Mouse (Mus musculus) brain, embryonic 14.5 days (tissue): Measurements from ENCODE around the gene Vipr1.

Experiments used
- CTCF ChIP-seq: fragments of 200-500 bp; IDR thresholded peaks from 2 replicates; pipeline ENCODE4 v1.5.1; 2012; ENCODE audit warnings: inconsistent platforms, mild to moderate bottlenecking, moderate library complexity, borderline replicate concordance; ENCODE audit not compliant: insufficient read depth, insufficient read length; ENCODE audit errors: extremely low read depth
- POLR2A ChIP-seq: fragments of 200-500 bp; IDR thresholded peaks from 2 replicates; pipeline ENCODE4 v1.6.1; 2012; ENCODE audit warnings: mild to moderate bottlenecking, inconsistent platforms, borderline replicate concordance; ENCODE audit not compliant: poor library complexity, insufficient read depth, insufficient read length, severe bottlenecking; ENCODE audit errors: extremely low read depth

- TF ChIP-seq CTCF (no peak), POLR2A (no peak)
Measured at GRCm38 (mm10) chr9:121598106-121598505, 44.4 kb upstream of the Vipr1 start.
